Mouse (Mus musculus): ENCODE data around the gene Atad2b.
A peak's percentile ranks its signal among the peaks of the same experiment; 100 is the strongest.
"Not testable (repeated sequence)": the region's sequence is repeated elsewhere in the genome, so short reads cannot be mapped to it uniquely, and the experiment has no call there.

The Atad2b gene

DNA sequence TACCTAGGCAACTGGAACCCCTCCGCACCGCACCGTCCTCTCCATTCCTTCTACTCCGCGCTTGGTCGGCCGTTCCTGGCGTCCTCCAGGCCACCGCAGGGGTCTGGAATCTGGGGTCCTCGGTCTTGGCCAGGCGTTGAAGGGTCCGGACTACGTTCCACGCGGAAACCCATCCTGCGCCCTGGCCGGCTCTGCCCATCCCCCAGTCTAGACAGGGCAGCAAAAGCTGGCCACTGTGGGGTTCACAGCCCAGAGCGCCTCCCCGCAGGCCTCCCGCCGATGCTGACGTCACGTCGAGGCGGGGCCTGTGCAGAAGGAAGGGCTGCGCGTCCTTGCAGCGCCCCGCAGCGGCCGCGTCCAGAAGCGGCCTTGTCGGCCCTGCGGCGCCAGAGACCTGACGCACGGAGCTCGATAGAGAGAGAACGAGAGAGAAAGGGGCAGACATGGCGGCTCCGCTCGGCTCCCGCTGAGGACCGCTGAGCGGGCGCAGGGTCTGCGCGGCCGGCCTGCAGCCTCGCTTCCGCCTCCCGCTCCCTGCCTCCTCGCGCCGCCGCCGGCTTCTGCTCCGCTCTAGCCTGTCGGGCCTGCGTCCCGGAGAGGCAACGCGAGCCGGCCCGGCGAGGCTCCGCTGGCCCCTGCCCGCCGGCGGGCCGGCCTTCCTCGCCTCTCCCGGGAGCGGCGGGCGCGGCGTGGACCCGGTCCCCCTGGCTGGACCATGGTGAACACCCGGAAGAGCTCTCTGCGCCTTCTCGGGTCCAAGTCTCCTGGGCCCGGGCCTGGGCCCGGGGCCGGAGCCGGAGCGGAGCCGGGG lies at the start of gene Atad2b:
Gene Atad2b, plus strand, starts transcription at position 360 of the 811 bp plus-strand sequence.
- peak; percentile 97 for DNase-seq (ENCODE audit: low read depth, low spot score)

DNA sequence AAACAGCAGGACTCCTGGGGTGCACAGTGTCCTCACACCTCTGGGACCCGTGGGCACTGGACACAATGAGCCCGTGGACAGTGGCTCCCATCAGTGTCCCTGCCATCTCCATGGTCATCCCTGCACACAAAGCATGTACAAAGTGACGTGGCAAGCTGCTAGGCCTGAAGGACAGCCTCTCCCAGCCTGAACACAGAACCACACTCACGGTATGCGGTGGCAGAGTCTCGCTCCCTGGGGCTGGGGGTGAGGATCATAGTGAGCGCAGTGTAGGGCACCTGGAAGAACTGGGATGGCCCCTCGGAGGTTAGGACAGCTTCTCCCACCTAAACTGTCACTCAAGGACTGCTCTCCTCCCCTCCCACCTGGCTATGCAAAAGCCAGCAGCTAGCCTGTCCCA lies 48.2 kb upstream of the Atad2b start:
- no peak for DNase-seq (ENCODE audit: low read depth, low spot score)

DNA sequence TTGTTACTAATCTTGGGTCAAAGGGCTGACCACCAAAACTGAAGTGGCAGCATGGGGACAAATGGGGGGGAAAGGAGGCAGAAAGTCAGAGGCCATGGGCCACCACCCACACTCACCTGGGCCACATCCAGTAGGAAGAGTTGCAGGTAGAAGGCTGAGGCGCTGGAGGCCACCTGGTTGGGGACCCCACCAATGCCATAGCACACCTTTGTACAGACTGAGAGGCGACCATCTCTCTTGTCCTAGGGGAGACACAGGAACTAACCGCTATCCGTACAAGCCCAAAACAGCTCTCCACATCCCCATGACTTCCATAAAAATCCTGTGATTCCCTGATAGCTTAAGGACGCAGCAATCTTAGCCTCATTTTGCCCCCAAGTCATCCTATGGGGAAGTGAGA lies 45.9 kb upstream of the Atad2b start:
- no peak for DNase-seq (ENCODE audit: low read depth, low spot score)

DNA sequence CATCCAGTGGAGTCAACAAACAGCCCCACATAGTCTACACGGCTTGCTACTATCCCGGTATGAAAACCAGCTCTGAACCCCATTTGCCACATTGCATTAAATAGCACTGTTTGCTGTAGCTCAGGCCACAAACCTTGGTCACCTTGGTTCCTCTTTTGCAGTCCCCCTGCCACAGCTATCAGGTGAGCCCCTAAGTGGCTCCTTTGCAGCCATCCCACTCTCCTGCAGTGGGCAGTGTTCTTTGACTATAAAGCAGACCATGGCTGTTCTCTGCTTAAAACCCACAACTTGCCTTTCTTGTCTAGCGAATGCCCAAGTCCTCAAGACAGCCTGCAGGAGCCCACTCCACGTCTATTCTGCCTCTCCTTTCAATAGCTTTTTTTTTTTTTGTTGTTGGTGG lies 44.9 kb upstream of the Atad2b start:
- DNase-seq (ENCODE audit: low read depth, low spot score): no peak

DNA sequence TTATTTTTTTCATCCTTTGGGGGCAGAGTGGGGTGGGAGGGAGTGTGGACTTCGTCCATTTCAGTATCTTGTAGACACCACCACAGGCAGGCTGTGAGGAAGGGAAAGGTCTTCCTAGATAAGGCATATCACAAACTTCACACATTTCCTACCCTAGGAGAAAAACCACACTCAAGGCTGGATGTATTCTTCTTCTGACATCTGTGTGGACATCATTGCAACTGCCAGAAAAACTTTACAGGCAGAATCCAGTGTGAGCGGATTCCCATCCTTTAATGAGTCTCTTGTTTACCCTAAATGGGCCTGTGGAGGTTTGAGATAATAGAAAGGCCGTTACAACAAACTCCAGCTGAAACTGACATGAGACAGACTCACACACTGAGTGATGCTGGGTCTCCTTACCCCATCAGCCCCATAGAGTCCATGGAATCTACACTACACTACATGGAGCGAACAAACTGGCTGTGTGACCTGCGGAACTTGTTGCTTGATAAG lies 44.1 kb upstream of the Atad2b start:
- DNase-seq (ENCODE audit: low read depth, low spot score): no peak

DNA sequence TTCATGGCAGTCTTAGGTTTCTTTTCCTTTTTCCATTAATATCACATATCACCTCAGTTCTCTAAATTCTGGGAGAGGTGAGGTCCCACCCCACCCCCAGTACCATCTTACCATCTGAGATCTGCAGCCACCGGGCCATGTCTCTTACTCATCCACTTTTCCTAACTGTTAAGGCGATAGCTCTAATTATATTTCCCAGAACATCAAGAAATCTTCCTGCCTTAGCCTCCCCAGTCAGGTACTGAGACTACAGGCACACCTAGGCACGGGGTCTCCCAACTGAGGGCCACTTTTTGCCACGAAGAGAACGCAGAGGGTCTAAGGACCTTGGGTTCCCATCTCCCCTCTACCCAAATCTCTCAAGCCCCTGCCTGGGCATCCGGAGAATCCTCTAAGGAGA lies 43.6 kb upstream of the Atad2b start:
- DNase-seq (ENCODE audit: low read depth, low spot score): no peak

DNA sequence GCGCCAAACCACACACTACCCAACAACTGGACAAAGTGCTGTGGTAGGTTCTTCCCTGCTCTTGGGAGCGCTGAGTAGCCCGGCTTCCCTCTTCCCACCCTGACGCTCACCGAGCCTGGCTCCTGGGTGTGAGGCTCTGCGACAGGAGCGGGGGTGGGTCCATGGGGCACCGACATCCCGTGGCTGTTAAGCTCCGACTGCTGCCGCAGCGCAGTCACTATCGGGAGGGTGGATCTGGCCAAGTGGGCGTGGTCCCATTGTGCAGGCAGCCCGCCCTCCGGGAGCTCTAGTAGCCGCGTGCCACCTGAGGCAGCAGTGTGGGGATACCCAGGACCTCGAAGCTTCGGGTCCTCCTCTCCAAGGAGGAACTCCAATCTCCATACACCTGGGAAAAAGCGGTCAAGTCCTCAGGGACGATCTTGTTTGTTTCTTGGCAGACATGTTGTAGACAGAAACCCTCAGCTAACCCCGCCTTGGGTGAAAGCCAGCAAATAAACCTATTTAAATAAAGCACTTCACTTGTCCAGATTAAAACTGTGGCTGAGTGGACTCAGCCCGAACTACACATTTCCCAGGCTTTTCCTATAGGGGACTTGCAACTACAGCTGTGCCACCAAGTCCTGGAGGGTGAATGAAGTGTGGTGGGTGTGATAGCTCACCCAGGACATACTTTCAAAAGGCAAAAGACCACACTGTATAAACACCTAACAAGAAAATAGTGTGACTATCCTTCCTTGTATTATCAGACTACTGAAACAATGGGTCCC lies 42.8 kb upstream of the Atad2b start, which contains the start of gene Mfsd2b:
Gene Mfsd2b, minus strand, starts transcription at position 199 of the 767 bp plus-strand sequence.
- DNase-seq (ENCODE audit: low read depth, low spot score): peak; percentile 94

DNA sequence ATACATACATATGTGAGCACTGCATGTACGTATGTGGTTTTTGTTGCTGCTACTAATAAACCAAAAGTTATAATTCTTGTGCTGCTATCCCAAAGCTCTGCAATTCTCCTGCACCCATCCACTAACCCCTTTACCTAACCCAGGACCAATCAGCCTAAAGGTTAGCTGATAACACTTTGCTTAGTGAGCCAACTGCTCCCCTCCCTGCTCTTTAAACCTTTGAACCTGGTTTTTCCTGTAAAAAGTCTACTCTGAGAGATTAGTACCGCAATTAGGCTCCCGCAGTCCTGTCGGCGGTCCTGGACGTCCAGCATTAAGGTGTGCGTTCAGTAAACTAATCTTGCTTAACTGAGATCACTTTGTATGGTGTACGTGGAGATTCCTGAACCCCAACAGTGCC lies 41.5 kb upstream of the Atad2b start:
- no peak for DNase-seq (ENCODE audit: low read depth, low spot score)

DNA sequence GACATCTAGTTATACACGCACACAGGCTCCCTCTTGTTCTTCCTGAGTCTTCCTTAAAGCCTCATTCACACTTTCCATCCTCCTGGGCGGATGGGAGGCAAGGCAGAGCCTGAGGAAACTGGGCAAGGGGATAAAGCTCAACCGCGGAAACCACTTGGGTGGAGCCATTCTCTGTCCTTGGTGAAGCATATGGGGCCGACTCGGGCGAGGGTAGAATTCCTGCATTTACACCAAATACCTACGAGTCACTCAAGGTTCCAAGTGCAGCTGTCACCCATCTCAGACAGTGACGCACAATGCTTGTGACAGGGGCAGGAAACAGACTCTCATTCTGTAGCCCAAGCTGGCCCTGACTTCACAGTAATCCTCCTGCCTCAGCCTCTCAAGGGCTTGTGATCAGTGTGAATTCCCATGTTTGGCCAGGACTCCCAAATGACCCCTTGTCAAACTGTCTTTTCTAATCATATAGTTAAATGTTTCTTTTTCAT lies 38.8 kb upstream of the Atad2b start:
- DNase-seq (ENCODE audit: low read depth, low spot score): peak; percentile 84

DNA sequence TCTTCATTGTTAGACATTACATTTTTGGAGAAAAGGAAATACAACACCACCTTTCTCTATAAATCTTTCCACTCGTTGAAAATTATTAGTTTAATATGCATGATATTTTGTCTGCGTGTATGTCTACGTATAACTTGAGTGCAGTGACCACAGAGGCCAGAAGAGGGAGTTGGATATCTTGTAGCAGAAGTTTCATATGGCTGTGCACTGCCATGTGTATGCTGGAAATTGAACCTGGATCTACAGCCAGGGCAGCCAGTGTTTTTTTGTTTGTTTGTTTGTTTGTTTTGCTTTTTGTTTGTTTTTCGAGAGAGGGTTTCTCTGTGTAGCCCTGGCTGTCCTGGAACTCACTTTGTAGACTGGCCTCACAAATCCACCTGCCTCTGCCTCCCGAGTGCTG lies 38.1 kb upstream of the Atad2b start:
- DNase-seq (ENCODE audit: low read depth, low spot score): peak; percentile 67

DNA sequence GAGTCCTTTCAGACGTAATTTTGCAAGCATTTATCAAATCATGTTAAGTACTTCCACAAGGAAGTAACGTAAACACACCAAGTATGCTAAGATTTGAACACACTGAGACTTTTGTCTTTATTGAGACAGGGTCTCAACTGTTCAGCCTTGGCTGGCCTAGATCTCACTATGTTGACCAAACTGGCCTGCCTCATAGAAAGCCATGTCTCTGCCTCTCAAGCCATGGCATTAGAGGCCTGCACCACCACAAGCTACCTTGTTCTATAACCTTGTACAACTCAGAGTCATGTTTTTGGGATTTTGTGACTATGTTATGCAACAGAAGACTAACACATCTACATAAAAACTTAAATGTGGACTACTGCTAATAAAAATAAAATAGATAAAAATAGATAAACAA lies 35.1 kb upstream of the Atad2b start:
- no peak for DNase-seq (ENCODE audit: low read depth, low spot score)

DNA sequence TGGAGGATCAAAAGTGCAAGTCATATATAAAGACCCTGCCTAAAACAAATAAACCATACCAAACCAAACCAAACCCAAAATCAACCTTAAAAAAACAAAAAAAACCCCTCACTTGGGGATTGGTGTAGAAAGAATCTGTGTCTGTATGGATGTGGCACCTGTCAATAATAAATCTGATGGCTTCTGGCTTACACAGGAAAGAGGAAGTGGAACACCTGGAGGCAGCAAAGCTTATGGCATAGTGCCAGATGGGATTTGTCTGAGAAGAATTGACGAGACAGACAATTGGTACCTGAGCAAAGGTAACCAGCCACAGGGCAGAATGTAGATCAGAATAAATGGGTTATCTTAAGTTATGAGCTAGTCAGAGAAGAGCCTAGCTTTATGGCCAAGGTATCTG lies 32.1 kb upstream of the Atad2b start:
- no peak for DNase-seq (ENCODE audit: low read depth, low spot score)

DNA sequence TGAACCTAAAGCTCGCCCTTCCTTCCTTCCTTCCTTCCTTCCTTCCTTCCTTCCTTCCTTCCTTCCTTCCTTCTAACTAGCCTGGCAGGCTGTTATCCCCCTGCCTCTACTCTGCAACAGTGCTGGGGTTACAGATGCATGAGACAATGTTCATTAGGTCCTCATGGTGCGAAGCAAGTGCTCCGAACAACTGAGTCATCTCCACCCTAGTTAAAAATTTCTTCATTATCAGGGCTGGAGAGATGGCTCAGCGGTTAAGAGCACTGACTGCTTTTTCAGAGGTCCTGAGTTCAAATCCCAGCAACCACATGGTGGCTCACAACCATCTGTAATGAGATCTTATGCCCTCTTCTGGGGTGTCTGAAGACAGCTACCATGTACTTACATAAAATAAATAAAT lies 30.6 kb upstream of the Atad2b start:
- not testable (repeated sequence) for DNase-seq (ENCODE audit: low read depth, low spot score)

DNA sequence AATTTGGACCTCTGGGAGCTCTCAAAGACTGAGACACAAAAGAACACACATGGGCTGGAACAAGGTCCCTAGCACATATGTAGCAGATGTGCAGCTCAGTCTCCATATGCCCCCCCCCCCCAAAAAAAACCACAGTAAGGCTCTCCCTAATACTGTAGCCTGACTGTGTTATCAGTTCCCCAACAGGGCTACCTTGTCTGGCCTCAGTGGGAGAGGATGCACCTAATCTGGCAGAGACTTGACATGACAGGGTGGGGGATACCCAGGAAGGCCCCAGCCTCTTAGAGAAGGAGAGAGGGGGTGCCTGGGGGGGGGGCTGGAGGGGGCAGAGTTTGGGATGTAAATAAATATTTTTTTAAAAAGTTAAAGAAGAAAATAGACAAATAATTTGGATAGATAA lies 28.4 kb upstream of the Atad2b start:
- DNase-seq (ENCODE audit: low read depth, low spot score): no peak

DNA sequence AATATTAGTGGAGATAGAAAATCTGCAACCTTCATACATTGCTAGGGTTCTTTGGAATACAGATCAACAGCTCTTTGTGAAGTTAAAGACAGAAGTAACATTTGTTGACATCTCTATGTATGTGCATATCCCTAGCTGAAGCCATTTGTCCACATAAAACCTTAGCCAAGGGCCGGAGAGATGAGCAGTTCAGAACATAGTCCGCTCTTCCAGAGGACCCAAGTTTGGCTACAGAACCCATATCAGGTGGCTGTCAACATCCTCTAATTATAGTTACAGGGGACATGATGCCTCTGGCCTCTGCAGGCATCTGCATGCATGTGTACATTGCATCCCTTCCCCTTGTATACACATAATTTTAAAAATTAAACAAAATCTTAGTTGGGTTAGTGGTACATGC lies 27.9 kb upstream of the Atad2b start:
- no peak for DNase-seq (ENCODE audit: low read depth, low spot score)

DNA sequence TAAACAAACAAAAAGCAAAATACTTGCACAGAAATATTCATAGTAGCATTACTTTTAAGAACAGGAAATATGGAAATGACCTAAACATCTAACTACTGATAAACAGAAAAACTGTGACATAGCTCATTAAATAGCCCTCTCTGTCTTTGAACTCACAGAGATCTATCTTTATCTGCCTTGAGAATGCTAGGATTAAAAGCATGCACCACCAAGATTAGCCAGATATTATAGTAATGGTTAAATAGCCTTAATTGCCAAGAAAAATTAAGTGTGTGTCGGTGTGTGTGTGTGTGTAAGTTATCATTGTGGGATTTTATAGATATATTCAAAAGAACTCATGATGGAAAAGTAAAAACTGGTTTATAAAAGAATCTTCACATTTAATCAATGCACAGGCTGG lies 27.3 kb upstream of the Atad2b start:
- DNase-seq (ENCODE audit: low read depth, low spot score): no peak

DNA sequence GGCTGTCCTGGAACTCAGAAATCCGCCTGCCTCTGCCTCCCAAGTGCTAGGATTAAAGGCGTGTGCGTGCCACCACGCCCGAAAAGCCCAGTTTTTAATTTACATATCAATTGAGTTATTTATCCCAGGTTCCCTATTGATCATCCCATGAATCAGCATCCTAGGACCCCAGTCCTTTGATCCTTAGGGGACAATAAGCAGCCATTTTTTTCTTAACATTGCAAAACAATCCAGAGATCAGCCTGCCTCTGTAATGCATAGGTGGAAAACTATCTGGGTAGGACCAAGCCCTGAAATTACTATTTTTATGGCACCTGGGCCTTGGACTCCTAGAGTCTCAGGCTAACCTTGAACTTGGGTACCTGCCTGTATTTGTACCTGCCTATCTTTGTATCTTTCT lies 19.1 kb upstream of the Atad2b start:
- DNase-seq (ENCODE audit: low read depth, low spot score): peak; percentile 98

DNA sequence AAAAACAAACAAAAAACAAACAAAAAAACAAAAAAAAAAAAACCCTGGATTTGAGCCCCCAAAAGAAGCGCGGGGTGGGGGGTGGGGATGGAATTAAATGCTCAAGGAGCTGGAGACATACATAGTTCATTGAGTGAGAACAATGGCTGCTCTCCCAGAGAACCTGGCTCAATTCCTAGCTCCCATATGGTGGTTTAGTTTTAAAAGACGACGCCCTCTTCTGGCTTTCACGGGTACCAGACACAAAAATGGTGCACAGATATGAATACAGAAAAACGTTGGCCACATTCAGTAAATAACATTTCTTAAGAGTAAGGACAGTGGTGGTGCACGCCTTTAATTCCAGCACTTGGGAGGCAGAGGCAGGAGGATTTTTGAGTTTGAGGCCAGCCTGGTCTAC lies 11.2 kb upstream of the Atad2b start:
- peak; percentile 76 for DNase-seq (ENCODE audit: low read depth, low spot score)

DNA sequence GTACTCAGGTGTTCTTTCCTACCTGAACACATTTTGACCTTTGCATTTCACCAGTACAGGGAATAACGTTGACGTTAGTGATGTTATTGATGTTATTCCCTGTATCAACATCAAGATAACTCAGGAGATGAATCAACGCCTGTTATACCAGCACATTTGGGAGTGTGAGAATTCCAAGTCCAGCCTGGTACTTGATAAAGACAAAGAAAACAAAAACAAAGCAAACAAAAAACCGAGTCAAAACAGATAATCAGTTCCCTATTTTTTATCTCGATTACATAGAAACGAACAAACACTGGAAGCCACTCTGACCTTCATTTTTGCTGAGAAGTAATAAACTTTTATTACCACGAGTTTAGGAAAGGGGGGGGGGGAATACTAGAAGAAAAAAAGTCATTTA lies 10.7 kb upstream of the Atad2b start:
- no peak for DNase-seq (ENCODE audit: low read depth, low spot score)

DNA sequence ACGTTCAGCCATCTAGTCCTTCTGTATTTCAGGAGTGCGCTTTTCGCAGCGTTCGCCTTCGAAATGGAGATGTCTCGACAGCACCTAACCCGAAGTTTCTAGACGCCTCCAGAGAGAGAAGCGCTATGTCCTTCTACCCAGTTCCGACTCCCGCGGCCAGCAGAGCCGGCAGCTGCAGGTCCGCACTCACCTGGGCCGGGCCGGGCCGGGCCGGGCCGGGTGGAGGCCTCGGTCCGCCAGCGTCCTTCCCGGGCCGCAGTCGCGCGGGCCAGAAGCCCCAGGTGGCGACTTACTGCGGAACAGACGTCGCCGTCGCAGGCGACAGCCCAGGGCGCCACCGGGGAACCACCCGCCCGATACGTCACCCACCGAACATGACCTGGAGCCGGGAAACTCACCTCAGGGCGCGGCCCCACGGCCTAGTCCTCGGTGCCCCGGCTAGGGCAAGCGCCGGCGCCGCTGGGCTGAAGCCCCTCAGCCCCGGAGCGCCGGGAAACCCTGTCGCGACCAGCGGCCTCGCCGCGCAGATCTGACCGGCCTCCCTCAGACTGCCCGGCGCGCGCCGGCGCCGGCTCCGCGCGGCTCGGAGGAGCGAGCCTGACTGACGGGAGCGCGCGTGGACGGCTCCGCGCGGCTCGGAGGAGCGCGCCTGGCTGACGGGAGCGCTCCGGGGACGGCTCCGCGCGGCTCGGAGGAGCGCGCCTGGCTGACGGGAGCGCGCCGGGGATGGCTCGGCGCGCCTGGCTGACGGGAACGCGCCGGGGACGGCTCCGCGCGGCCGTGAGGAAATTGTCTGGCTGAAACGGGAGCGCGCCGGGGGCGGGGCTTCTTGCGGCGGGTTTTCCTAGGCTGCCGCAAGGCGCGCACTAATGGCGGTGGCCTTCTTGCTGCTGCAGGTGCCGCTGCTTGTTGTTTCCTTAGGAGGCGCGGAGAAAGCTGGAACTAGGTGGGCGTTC lies 9.9 kb upstream of the Atad2b start, which contains the start of gene Ubxn2a:
Gene Ubxn2a, minus strand, starts transcription at position 755 of the 956 bp plus-strand sequence.
- peak; percentile 97 for DNase-seq (ENCODE audit: low read depth, low spot score)

DNA sequence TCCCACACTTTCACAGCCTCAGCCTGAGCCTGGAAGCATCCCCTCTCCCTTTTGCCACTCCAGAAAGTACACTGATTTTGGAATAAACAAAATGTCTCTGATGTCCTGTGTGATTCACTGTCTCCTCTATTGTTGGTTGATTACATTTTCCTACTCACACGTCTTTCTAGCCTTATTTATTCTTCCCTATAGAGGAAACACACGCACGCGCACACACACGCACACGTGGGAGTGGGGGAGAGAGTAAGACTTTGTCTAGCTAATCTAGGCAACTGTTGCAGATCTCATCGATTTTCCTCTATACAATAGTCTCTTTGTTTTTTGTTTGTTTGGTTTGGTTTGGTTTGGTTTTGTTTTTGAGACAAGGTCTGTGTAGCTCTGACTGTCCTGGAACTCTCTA lies 8.8 kb upstream of the Atad2b start:
- peak; percentile 58 for DNase-seq (ENCODE audit: low read depth, low spot score)

Measured in ZHBTc4 (cell line).